Mouse (Mus musculus) liver, embryonic 14.5 days (tissue): Measurements from ENCODE around the gene Tmem117. TPM values are rescaled to one million over a fixed set of nuclear protein-coding genes. Genes with fewer than 3 reads are reported as not detected.

Source experiments
- ATAC-seq: fragments of 200-750 bp; cut with Nextera tagmentation; 2 replicates; pipeline ENCODE4 v1.8.0; 2017; ENCODE audit warnings: moderate number of reproducible peaks, mild to moderate bottlenecking, moderate library complexity; ENCODE audit not compliant: insufficient read depth
- DNase-seq, 3 experiments: peaks; one replicate each; pipeline ENCODE4 v3.0.0-alpha.2; 2012 to 2013; ENCODE audit warnings: low read depth in 3 of 3, low spot score in 3 of 3
- H3K27ac ChIP-seq: fragments of 300-500 bp; sonication (generic); 2 replicates; pipeline ENCODE4 v1.5.1; 2014; ENCODE audit warnings: moderate library complexity, mild to moderate bottlenecking, control low read depth, inconsistent platforms
- H3K27me3 ChIP-seq: fragments of 300-500 bp; sonication (generic); 2 replicates; pipeline ENCODE4 v1.6.1; 2014; ENCODE audit warnings: mild to moderate bottlenecking, low read length, moderate library complexity; ENCODE audit not compliant: control insufficient read depth, insufficient read depth
- H3K36me3 ChIP-seq: fragments of 300-500 bp; sonication (generic); replicated peaks from 2 replicates; pipeline ENCODE4 v1.6.1; 2014; ENCODE audit warnings: low read depth; ENCODE audit not compliant: control insufficient read depth, insufficient read depth
- H3K4me1 ChIP-seq, 2 experiments: fragments of 200-500 bp in 1 of 2; fragments of 300-500 bp in 1 of 2; sonication (generic) in 1 of 2; replicated peaks; 2 replicates each; pipeline ENCODE4 v1.6.1; 2012 to 2014; ENCODE audit warnings: antibody characterized with exemption in 1 of 2, inconsistent platforms in 1 of 2, low read length in 1 of 2; ENCODE audit not compliant: control insufficient read depth in 2 of 2, insufficient read depth in 2 of 2
- H3K4me2 ChIP-seq: fragments of 300-500 bp; sonication (generic); 2 replicates; pipeline ENCODE4 v1.6.1; 2014; ENCODE audit warnings: low read depth, mild to moderate bottlenecking, control low read depth, moderate library complexity
- H3K4me3 ChIP-seq, 2 experiments: fragments of 200-500 bp in 1 of 2; fragments of 300-500 bp in 1 of 2; sonication (generic) in 1 of 2; 2 replicates each; pipeline ENCODE4 v1.5.1; 2012 to 2014; ENCODE audit warnings: low read depth in 2 of 2, low read length in 2 of 2, mild to moderate bottlenecking in 2 of 2, control low read depth in 1 of 2, inconsistent platforms in 1 of 2, moderate library complexity in 1 of 2; ENCODE audit not compliant: insufficient read depth in 1 of 2
- H3K9ac ChIP-seq: fragments of 300-500 bp; sonication (generic); replicated peaks from 2 replicates; pipeline ENCODE4 v1.6.1; 2014; ENCODE audit warnings: mild to moderate bottlenecking, control low read depth, moderate library complexity
- H3K9me3 ChIP-seq: fragments of 300-500 bp; sonication (generic); 2 replicates; pipeline ENCODE4 v1.6.1; 2016; ENCODE audit warnings: low read length, mixed read lengths; ENCODE audit not compliant: control insufficient read depth
- CTCF ChIP-seq: IDR thresholded peaks from 2 replicates; pipeline ENCODE4 v1.5.1; 2016; ENCODE audit warnings: antibody characterized with exemption, low read depth, control low read depth
- EP300 ChIP-seq: IDR thresholded peaks from 2 replicates; pipeline ENCODE4 v1.6.1; 2016; ENCODE audit warnings: antibody characterized with exemption, low read depth
- WGBS: fragments of 180-500 bp; shearing (Covaris S2); extraction: QIAGEN DNeasy Blood & Tissue Kit; methylation state at CpG from one replicate; pipeline ENCODE4 v1.1.7; 2014; ENCODE audit not compliant: insufficient replicate concordance; 5-methylcytosine and 5-hydroxymethylcytosine counted together
- polyA plus RNA-seq, 2 experiments: library from polyadenylated mRNA; depleted of rRNA in 1 of 2; stranded (reverse) in 1 of 2; unstranded in 1 of 2; fragments of >200 nt; fragmentation: Nextera tagmentation in 1 of 2; extraction: Ambion mirVana in 1 of 2; gene quantifications; 2 replicates each; pipeline versions ENCODE4 v1.2.1 to v1.2.3; 2012 to 2014

Gene Tmem117
- polyA plus RNA-seq, 2 experiments: not detected

DNA sequence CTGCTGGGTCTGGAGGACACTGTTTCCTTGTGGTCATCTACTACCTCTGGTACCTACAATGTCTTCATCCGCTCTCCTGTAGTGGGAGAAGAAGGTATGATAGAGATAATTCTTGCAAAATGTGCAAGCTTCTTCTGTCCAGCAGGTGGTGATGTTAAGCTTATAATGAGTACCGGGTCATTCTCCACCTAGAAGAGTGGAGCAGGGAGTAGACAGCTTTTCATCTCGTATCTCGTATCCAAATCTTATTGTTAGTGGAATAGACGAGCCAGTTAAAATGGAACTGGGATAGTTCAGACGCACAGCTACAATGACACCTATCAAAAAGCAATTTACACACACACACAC is 60.8 kb downstream of the Tmem117 start:
- Histone ChIP-seq H3K4me1 (no peaks in the 10 kb centered on the region), H3K9me3 (no peaks in the 10 kb centered on the region), H3K4me3 (no peak overlapping the region), H3K36me3 (no peaks in the 10 kb centered on the region), H3K4me2 (no peak overlapping the region), H3K9ac (no peak overlapping the region), H3K27ac (no peak overlapping the region), H3K27me3 (no peaks in the 10 kb centered on the region)
- no peak for TF ChIP-seq CTCF
- TF ChIP-seq EP300: no peak
- ATAC-seq (no peak), DNase-seq (no peak)
- 55% methylated on average over 6 of the region's 6 CpGs for WGBS

DNA sequence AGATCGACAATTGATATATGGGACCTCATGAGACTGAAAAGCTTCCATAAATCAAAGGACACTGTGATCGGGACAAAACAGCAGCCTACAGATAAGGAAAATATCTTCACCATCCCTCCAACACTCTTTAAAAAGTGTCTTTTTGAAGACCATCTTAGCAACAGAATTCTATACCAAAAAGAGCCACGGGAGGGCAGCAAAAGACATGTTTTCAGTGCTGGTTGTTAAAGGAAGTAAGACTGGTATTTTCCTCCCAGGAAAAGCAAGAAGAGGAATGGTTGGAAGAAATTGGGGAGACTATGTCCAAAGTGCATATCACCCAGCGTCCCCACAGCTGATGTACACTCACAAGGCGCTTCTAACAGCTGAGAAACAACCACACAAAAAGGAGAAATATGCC is 93.7 kb downstream of the Tmem117 start:
- Histone ChIP-seq H3K9me3 (no peaks in the 10 kb centered on the region), H3K27me3 (no peaks in the 10 kb centered on the region), H3K36me3 (no peaks in the 10 kb centered on the region), H3K9ac (no peak overlapping the region), H3K4me3 (no peak overlapping the region), H3K4me2 (no peak overlapping the region), H3K27ac (no peak overlapping the region), H3K4me1 (no peaks in the 10 kb centered on the region)
- peak; percentile 18; the same call in 1 of the 2 replicates for TF ChIP-seq CTCF
- no peak for TF ChIP-seq EP300
- ATAC-seq (no peak), DNase-seq (peak in 1 of 3 experiments; percentile 1)
- 18% methylated on average over 5 of the region's 5 CpGs for WGBS

GRCm38 (mm10) chr15:94732104-94732503 is 103.1 kb downstream of the Tmem117 start:
- TF ChIP-seq CTCF (no peak), EP300 (no peak)
- no peak overlapping the region for H3K4me3 ChIP-seq
- no peaks in the 10 kb centered on the region for H3K4me1 ChIP-seq
- ATAC-seq: no peak
- H3K36me3 ChIP-seq: no peaks in the 10 kb centered on the region
- H3K27ac ChIP-seq: no peak overlapping the region
- H3K4me2 ChIP-seq: no peak overlapping the region
- no peaks in the 10 kb centered on the region for H3K9me3 ChIP-seq
- H3K9ac ChIP-seq: no peak overlapping the region
- DNase-seq: no peak
- WGBS: 57% methylated on average over 4 of the region's 4 CpGs
- no peaks in the 10 kb centered on the region for H3K27me3 ChIP-seq

DNA sequence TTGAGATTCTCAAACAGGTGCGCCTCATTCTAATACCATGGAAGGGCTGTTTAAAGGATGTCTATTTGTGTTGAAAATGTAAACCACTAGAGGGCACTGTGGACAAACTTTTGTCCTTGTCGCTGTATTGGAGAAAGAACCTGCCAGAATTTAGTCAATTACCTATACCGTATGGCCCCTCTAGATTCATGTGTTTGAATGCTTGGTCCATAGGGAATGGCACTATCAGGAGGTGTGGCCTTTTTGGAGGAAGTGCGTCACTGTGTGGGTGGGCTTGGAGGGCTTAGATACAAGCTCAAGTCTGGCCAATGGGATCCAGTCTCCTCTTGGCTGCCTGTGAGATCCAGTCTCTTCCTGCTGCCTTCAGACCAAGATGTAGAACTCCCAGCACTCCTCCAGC is 140.2 kb downstream of the Tmem117 start:
- ATAC-seq (no peak), DNase-seq (peak in 1 of 3 experiments; percentile 1)
- TF ChIP-seq EP300: no peak
- peak; percentile 32; the same call in 1 of the 2 replicates for TF ChIP-seq CTCF
- no peak overlapping the region for H3K4me2 ChIP-seq
- WGBS: 26% methylated on average over 4 of the region's 4 CpGs
- H3K4me1 ChIP-seq: no peaks in the 10 kb centered on the region
- no peak overlapping the region for H3K4me3 ChIP-seq
- no peaks in the 10 kb centered on the region for H3K27me3 ChIP-seq
- H3K9me3 ChIP-seq: no peaks in the 10 kb centered on the region
- H3K9ac ChIP-seq: no peak overlapping the region
- H3K36me3 ChIP-seq: no peaks in the 10 kb centered on the region
- no peak overlapping the region for H3K27ac ChIP-seq

- H3K4me1 ChIP-seq: no peaks in the 10 kb centered on the region
- H3K9me3 ChIP-seq: no peaks in the 10 kb centered on the region
- DNase-seq: no peak
- H3K4me3 ChIP-seq: no peak overlapping the region
- no peak overlapping the region for H3K9ac ChIP-seq
- TF ChIP-seq EP300 (no peak), CTCF (no peak)
- no peak for ATAC-seq
- no peaks in the 10 kb centered on the region for H3K27me3 ChIP-seq
- H3K27ac ChIP-seq: no peak overlapping the region
- 64% methylated on average over 7 of the region's 7 CpGs for WGBS
- H3K4me2 ChIP-seq: no peak overlapping the region
- no peaks in the 10 kb centered on the region for H3K36me3 ChIP-seq
Measured at GRCm38 (mm10) chr15:94770832-94771578, 142.0 kb downstream of the Tmem117 start.
